Mouse (Mus musculus): Measurements from ENCODE around the gene Zfp385c.

DNA sequence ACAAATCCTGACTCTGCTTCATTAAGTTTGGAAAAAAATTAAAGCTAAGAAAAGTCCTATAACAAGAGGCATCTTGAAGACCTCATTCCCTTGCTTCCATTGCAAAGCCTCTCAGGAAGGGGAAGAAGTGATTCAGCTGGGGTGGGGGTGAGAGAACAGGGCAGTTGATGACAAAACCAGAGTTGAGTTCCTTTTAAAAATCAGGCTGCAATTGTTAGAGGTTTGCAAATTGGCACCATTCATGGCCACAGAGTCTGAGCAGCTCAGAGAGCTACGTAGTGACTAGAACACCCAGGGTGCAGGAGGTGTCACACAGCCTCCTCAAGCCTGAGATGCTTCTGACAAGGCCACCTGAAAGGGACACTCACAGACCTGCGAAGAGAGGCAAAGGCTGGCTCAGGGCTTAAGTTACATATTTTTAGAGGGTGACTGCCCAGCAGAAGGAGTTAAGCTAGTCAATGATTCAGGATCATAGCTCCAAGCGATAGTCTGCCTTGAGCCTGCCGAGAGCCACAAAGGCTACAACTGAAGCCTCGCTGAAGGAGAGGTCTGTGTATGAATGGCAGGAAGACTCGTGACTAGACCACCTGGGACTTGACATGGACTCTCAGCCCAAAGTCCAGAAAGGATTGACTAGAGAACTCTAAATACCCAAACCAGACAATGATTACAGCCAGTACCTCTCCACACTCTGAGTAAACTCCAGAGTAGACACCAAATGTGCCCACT is 38.4 kb upstream of the Zfp385c start:
- TF ChIP-seq CTCF (IDR thresholded peaks at IDR 0.05; ENCODE audit: low read depth) (no peak), EP300 (optimal IDR thresholded peaks at IDR 0.05) (no peak)
